Mouse (Mus musculus) liver, embryonic 16.5 days (tissue): ENCODE measurements around the gene E2f8. TPM values are rescaled to one million over a fixed set of nuclear protein-coding genes. Genes with fewer than 3 reads are reported as not detected.

Experiments used
- ATAC-seq: fragments of 200-750 bp; cut with Nextera tagmentation; 2 replicates; pipeline ENCODE4 v1.8.0; 2017; ENCODE audit warnings: low read depth, mild to moderate bottlenecking, moderate number of reproducible peaks, moderate library complexity
- H3K27ac ChIP-seq: fragments of 300-500 bp; sonication (generic); 2 replicates; pipeline ENCODE4 v1.5.1; 2014; ENCODE audit warnings: mild to moderate bottlenecking, low read length
- H3K27me3 ChIP-seq: fragments of 300-500 bp; sonication (generic); 2 replicates; pipeline ENCODE4 v1.6.1; 2014; ENCODE audit warnings: low read depth, low read length, mixed read lengths; ENCODE audit not compliant: control insufficient read depth, insufficient read depth
- H3K36me3 ChIP-seq: fragments of 300-500 bp; sonication (generic); 2 replicates; pipeline ENCODE4 v1.6.1; 2014; ENCODE audit warnings: mild to moderate bottlenecking; ENCODE audit not compliant: control insufficient read depth, insufficient read depth
- H3K4me1 ChIP-seq: fragments of 300-500 bp; sonication (generic); 2 replicates; pipeline ENCODE4 v1.6.1; 2014; ENCODE audit warnings: low read depth, low read length, mixed read lengths; ENCODE audit not compliant: control insufficient read depth
- H3K4me2 ChIP-seq: fragments of 300-500 bp; sonication (generic); 2 replicates; pipeline ENCODE4 v1.6.1; 2014; ENCODE audit warnings: low read depth, low read length, mixed read lengths
- H3K4me3 ChIP-seq: fragments of 300-500 bp; sonication (generic); 2 replicates; pipeline ENCODE4 v1.5.1; 2014; ENCODE audit warnings: low read depth, mild to moderate bottlenecking, low read length
- H3K9ac ChIP-seq: fragments of 300-500 bp; sonication (generic); 2 replicates; pipeline ENCODE4 v1.6.1; 2014; ENCODE audit warnings: low read depth, low read length
- H3K9me3 ChIP-seq: fragments of 300-500 bp; sonication (generic); replicated peaks from 2 replicates; pipeline ENCODE4 v1.6.1; 2016; ENCODE audit warnings: low read length; ENCODE audit not compliant: control insufficient read depth
- WGBS: fragments of 180-500 bp; shearing (Covaris S2); extraction: QIAGEN DNeasy Blood & Tissue Kit; methylation state at CpG from one replicate; pipeline ENCODE4 v1.1.7; 2014; ENCODE audit not compliant: insufficient replicate concordance; 5-methylcytosine and 5-hydroxymethylcytosine counted together
- polyA plus RNA-seq: library from polyadenylated mRNA; unstranded; fragments of >200 nt; fragmentation: Nextera tagmentation; extraction: Ambion mirVana; gene quantifications from 2 replicates; pipeline ENCODE4 v1.2.1, GENCODE M21; 2015

The E2f8 gene
- polyA plus RNA-seq, 1 experiment from 2014 or later: 32.8 TPM

DNA sequence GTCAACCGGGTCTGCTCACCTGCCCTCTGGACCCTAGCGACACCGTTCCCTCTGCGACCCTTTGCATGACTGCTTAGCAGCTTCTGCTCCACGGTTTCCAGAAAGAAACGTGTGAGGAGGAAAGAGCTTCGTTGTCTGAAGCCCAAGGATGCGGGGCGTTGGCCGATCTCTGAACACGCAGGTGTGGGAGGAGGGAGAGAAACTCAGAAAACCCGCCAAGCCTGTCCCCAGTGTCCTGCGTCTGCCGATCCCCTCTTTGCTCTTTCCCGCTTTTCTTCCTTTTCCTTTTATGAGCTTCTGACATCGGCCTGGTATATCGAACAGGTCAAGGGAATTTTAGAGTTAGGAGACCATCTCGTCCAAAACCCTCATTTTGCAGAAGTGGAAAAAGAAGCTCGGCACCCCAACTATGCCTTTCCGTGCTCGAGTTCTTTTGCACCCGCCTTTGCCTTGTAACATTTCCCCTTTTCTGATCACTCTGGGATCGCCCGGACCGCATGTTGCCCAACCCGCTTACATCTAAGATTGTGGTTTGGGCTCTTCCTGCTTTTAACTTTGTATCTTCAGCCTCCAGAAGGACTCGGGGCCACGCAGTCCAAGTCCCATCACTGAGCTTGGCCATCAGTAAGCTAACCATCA is 694 bp upstream of the E2f8 start:
- Histone ChIP-seq H3K36me3 (peaks cover 17% of the 10 kb centered on the region), H3K9me3 (no peaks in the 10 kb centered on the region), H3K27ac (peak overlapping the region; percentile 96), H3K9ac (peak overlapping the region; percentile 99), H3K4me2 (peak overlapping the region; percentile 99), H3K4me3 (peak overlapping the region; percentile 95), H3K4me1 (peaks cover 30% of the 10 kb centered on the region), H3K27me3 (peaks cover 5% of the 10 kb centered on the region; the same call in 1 of the 2 replicates)
- no peak for ATAC-seq
- WGBS: under 1% methylated on average over 28 of the region's 28 CpGs

DNA sequence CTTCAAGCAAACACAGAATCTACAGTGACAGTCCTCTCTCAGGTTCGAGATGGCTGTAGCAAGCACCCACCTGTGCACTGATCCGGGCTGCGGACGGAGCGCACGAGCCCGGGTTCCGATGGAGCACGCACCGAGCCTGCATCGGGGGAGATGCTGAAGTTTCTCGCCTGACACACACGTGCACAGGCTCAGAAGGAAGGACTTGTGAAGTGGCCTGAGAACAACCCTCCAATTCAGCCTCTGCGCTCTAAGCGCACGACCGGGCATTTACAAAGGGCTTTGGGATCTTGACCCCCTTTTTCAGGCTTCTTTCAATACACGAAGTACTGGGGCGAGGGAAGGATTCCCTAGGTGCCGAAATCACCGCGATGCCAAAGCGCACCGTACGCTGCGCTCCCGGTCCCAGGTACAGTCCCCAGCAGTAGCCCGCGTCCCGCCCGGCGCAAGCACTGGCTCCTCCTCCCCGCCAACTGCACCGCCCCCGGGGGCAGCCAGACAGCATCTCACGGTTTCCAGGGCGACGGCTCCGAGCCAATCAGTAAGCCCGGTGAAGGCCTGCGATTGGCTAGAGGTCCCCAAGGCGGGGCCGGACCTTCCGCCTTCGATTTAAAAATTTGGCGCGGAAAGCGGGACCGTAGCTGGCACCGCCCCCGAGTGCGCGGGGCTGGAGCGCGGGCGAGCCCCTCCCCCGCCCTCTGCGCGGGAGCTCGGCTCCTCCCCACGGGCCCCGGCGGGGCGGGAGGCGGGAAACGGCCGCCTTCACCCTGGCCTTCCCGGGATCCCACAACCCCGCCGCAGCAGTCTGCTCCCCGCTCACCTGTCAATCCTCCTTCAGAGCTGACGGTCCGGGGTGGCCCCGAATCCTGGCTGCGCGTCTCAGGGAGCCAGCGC is 560 bp downstream of the E2f8 start:
- H3K4me1 ChIP-seq: peaks cover 32% of the 10 kb centered on the region
- no peaks in the 10 kb centered on the region for H3K9me3 ChIP-seq
- peaks cover 5% of the 10 kb centered on the region; the same call in 1 of the 2 replicates for H3K27me3 ChIP-seq
- peak overlapping the region; percentile 96 for H3K27ac ChIP-seq
- ATAC-seq: peak; percentile 94
- peaks cover 30% of the 10 kb centered on the region for H3K36me3 ChIP-seq
- under 1% methylated on average over 77 of the region's 77 CpGs for WGBS
- peak overlapping the region; percentile 99 for H3K4me2 ChIP-seq
- H3K4me3 ChIP-seq: peak overlapping the region; percentile 95
- peak overlapping the region; percentile 99 for H3K9ac ChIP-seq

DNA sequence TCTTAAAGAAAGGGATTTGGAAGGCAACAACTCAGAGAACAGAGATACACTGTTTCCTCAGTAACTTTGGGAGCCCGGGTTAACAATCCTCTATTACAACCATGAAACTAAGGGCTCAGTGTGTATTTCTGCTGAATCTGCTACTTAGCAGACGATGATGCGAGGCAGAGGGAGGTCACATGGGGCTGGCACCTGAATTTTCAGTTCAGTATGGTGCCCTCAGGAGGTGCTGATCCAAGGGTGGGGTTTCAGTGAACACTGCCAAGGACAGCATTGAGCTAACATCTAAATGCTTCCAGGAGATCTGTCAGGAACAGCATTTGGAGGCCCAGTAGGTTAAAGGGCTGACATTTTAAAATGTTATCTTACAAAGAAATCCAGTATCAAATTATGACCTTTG is 1.8 kb downstream of the E2f8 start:
- Histone ChIP-seq H3K27ac (peak overlapping the region; percentile 10; the same call in 1 of the 2 replicates), H3K27me3 (peaks cover 3% of the 10 kb centered on the region; the same call in 1 of the 2 replicates), H3K4me1 (peaks cover 32% of the 10 kb centered on the region), H3K4me3 (peak overlapping the region; percentile 66), H3K9ac (peak overlapping the region; percentile 53), H3K4me2 (peak overlapping the region; percentile 80), H3K36me3 (peaks cover 43% of the 10 kb centered on the region), H3K9me3 (no peaks in the 10 kb centered on the region)
- no peak for ATAC-seq
- WGBS: 25% methylated on average over 3 of the region's 3 CpGs

GRCm38 (mm10) chr7:48877786-48878390 is 3.5 kb downstream of the E2f8 start:
- Histone ChIP-seq H3K4me1 (peaks cover 32% of the 10 kb centered on the region), H3K4me2 (0 out of 2 replicates have a peak overlapping the region, but pooled peaks have one; percentile 80), H3K9me3 (no peaks in the 10 kb centered on the region), H3K4me3 (no peak overlapping the region), H3K27ac (no peak overlapping the region), H3K27me3 (no peaks in the 10 kb centered on the region), H3K9ac (no peak overlapping the region), H3K36me3 (peaks cover 59% of the 10 kb centered on the region)
- no peak for ATAC-seq
- 85% methylated on average over 15 of the region's 15 CpGs for WGBS

DNA sequence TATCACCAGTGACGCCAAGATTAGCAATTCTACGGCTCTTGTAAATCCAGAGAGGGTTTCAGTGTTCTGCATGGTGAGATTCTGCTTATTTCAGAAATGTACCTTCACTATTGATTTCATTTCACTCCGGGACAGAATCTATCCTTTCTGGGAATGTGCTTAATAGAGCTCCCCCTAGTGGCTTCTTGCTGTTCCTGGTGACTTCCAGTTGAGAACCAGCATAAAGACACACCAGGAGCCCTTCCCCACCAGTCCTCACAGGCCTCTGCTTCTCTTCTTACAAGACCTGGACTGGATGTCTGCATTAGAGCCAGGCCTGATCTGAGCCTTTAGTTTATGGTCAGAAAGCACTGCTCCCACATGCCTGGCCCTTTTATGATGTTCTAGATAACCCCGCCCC is 4.9 kb downstream of the E2f8 start:
- WGBS: 71% methylated on average over 4 of the region's 4 CpGs
- H3K9ac ChIP-seq: no peak overlapping the region

GRCm38 (mm10) chr7:48875096-48875495 is 6.3 kb downstream of the E2f8 start:
- peaks cover 22% of the 10 kb centered on the region for H3K4me1 ChIP-seq
- ATAC-seq: no peak
- H3K36me3 ChIP-seq: peaks cover 87% of the 10 kb centered on the region
- H3K9me3 ChIP-seq: no peaks in the 10 kb centered on the region
- 92% methylated on average over 14 of the region's 14 CpGs for WGBS
- H3K4me2 ChIP-seq: no peak overlapping the region
- H3K27me3 ChIP-seq: no peaks in the 10 kb centered on the region
- H3K27ac ChIP-seq: no peak overlapping the region
- H3K9ac ChIP-seq: no peak overlapping the region
- H3K4me3 ChIP-seq: no peak overlapping the region

More for the DNA sequence above, 4.9 kb downstream of the E2f8 start:
- H3K27ac ChIP-seq: no peak overlapping the region
- H3K36me3 ChIP-seq: peaks cover 73% of the 10 kb centered on the region
- ATAC-seq: no peak
- no peak overlapping the region for H3K4me2 ChIP-seq
- peaks cover 22% of the 10 kb centered on the region for H3K4me1 ChIP-seq
- H3K4me3 ChIP-seq: no peak overlapping the region
- no peaks in the 10 kb centered on the region for H3K27me3 ChIP-seq
- H3K9me3 ChIP-seq: no peaks in the 10 kb centered on the region

DNA sequence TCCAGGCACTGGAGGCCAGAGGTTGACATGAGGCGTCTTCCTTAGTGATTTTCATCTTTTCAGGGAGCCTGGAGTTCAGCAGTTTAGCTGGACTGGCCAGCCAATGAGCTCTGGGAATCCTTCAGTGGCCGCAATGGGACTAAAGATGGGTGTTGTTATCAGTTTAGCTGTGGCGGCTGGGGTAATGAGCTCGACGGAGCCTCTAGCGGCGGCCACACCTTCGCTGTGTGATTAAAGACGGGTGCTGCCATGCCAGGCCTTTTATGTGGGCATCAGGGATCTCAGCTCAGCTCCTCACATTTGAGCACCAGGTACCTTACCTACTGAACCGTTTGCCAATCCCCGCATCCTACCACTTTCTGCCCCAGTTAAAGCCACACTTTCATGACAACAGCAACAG is 10.1 kb downstream of the E2f8 start:
- no peaks in the 10 kb centered on the region; the same call in 1 of the 2 replicates for H3K4me1 ChIP-seq
- no peak overlapping the region for H3K4me2 ChIP-seq
- H3K36me3 ChIP-seq: peaks cover 98% of the 10 kb centered on the region
- 69% methylated on average over 11 of the region's 11 CpGs for WGBS
- H3K9me3 ChIP-seq: no peaks in the 10 kb centered on the region
- ATAC-seq: no peak
- H3K27ac ChIP-seq: no peak overlapping the region
- H3K4me3 ChIP-seq: no peak overlapping the region
- H3K27me3 ChIP-seq: no peaks in the 10 kb centered on the region
- H3K9ac ChIP-seq: no peak overlapping the region

- ATAC-seq: 0 out of 2 replicates have a peak, but pooled peaks have one; percentile 16
- Histone ChIP-seq H3K4me3 (no peak overlapping the region), H3K27ac (no peak overlapping the region), H3K4me2 (no peak overlapping the region), H3K27me3 (no peaks in the 10 kb centered on the region), H3K36me3 (peaks cover 98% of the 10 kb centered on the region), H3K9me3 (no peaks in the 10 kb centered on the region), H3K9ac (no peak overlapping the region), H3K4me1 (no peaks in the 10 kb centered on the region; the same call in 1 of the 2 replicates)
- WGBS: 93% methylated on average over 21 of the region's 21 CpGs
These were observed 10.7 kb downstream of the E2f8 start for GRCm38 (mm10) chr7:48870579-48871180.
